Mouse (Mus musculus) cerebellum, adult 11-12 months (tissue): ENCODE results near the gene Tbx6.
A peak's percentile ranks its signal among the peaks of the same experiment; 100 is the strongest.

Experiments
- DNase-seq: peaks from one replicate; pipeline ENCODE4 v3.0.0; 2022

The Tbx6 gene

DNA sequence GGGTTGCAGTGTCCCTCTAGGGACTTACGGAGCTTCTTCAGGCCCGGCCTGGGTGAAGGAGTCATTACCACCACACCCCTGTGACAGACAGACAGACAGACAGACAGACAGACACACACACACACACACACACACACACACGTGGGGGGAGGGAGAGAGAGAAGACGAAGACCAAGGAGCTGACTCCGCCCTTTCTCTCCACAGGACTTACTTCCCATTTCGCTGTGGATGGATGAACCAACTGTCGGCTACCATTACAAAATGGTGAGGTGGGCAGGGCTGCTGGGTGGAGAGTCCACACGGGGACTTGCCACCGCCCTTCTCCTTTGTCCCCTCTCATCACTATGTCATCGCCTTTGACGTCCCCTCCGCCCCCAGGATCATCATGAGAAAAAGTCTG is 10.5 kb upstream of the Tbx6 start:
- DNase-seq, result no peak

DNA sequence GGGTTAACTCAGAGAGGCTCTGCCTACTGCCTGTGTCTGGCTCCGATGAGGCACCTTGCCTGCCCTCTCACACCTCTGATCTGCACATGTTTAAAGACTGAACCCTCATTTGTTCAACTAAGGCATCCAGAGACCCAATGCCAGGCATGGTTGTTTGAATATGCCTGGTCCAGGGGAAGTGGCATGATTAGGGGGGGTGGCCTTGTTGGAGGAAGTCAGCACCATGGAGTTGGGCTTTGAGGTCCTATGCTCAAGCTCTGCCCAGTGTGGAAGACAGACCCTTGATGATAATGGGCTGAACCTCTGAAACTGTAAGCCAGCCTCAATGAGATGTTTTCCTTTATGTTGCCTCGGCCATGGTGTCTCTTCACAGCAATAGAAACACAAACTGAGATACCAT is 7.9 kb upstream of the Tbx6 start:
- DNase-seq, result no peak

DNA sequence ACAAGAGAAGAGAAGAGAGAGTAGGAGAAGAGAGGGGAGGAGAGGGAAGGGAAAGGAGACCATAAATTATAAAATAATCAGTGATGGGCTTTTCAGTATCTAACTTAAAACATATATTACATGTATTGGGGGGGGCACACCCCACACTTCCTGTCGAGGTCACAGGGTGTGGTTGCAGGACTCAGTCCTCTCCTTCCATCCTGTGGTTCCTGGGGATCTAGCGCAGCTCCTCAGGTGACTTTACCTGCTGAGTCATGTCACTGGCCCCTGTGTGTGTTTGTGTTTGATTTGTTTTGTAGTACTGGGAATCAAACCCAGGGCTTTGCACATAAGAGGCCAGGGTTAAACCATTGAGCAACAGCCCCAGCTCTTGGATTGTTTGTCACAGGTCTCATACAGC is 6.8 kb upstream of the Tbx6 start:
- no peak for DNase-seq

DNA sequence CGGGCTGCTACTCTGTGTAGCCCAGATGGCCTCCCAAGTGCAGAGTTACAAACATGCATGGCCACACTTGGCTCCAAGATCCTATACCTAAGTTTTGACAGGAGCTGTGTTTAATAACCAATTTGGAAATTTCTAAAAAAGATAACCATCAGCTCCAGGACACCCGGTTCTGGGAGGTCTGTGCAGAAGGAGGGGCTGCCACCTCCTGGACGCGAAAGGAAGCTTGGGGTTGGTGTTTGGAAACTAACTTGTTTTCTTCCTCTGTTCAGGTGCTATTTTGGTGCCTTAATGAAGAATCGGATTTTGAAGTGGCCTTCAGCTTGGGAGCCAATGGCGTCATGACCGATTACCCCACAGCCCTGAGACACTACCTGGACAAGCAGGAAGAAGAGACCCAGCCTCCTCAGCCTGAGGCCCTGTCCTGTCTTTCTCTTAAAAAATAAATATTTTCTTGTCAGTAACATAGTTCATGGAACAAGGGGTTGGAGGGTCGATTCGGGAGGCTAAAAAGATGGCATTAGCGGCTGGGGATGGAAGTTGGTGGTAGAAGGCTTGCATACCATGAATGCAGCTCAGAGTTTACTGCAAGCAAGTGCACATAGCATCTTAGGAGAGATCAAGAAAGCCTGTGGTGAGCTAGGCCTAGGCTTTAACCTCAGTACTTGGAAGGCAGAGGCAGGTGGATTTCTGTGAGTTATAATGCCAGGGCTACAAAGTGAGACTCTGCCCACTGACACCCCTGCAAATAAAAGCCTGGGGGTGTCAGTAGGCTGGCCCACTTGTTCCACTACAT is 5.9 kb upstream of the Tbx6 start:
- peak; percentile 36 for DNase-seq

DNA sequence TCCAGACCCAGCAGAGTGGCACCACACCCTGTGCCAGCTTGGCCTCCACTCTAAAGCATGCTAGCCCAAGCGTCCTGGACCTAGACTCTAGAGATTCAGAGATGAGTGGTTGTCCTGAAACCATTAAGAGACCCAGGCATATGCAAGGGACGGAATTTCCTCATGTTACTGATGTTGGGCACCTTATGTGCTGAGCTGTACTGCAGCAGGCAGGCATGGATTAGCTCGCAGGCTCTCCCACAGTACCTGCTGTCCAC is 5.4 kb upstream of the Tbx6 start:
- DNase-seq, result peak; percentile 50

DNA sequence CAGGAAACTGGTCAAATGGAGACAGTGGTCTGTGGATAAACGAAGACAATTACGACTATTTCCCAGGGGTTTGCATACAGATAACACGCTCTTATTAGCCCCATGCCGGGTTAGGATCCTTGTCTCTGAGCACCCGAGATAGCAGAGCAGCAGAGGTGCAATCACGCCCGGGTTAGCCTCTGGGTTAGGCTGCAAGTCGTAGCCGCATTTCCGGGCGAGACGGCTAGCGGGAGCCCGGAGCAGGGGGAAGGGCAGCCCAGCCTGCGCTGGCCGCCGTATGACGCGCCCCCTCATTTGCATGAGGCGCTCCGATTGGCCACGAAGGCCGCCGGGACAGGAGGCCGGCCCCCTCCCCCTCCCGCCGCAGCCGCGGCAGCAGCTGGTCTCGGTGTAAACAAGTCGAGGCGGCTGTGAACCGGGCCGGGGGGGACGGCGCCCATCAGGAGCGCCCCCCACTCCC is 4.7 kb upstream of the Tbx6 start, which contains the start of gene Ypel3:
Gene Ypel3, plus strand, starts transcription at position 358 of the 460 bp plus-strand sequence.
- peak; percentile 98 for DNase-seq

DNA sequence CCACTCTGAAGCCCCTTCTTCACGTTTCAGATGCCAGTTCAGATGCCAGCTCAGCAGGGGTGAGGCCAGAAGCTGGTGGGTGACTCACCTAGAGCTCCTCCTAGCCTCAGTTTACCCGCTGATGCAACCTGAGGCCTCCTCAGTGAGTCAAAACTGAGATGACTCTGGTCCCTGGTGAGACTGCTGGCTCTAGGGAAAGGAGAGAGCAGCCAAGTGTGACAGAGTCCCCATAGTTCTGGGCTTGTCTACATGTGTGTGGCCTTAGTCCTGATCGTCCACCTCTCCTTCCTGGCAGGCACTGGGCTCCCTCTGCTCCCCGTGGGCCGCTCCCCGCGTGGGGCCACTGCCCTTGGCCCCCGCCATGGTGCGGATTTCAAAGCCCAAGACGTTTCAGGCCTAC is 3.8 kb upstream of the Tbx6 start:
- peak; percentile 76 for DNase-seq

DNA sequence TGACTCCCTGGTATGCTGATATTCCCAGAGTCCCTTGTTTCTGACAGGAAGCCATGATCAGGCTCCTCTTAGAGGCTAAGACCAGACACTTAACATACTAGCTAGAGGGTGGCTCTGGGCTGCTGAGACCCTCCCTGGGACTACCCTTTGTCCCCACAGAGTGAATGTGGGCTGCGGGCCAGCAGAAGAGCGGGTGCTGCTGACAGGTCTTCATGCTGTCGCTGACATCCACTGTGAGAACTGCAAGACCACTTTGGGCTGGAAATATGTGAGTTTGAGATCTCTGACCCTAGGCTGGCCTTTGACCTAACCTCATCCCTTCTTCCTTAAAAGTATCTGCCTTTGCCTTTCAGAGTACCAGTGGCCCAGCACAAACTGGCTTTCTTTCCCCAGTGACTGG is 3.1 kb upstream of the Tbx6 start:
- peak; percentile 66 for DNase-seq

DNA sequence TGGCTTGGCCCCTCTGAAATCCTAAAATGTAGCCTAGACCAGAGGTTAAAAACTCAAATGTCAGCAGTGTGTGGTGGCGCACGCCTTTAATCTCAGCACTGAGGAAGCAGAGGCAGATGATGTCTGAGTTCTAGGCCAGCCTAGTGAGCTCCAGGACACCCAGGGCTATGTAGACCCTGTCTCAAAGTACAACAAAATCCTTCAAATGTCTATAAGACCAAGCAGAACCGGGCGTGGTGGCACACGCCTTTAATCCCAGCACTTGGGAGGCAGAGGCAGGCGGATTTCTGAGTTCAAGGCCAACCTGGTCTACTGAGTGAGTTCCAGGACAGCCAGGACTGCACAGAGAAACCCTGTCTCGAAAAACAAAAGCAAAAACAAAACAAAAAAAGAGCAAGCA is 2.2 kb upstream of the Tbx6 start:
- peak; percentile 36 for DNase-seq

DNA sequence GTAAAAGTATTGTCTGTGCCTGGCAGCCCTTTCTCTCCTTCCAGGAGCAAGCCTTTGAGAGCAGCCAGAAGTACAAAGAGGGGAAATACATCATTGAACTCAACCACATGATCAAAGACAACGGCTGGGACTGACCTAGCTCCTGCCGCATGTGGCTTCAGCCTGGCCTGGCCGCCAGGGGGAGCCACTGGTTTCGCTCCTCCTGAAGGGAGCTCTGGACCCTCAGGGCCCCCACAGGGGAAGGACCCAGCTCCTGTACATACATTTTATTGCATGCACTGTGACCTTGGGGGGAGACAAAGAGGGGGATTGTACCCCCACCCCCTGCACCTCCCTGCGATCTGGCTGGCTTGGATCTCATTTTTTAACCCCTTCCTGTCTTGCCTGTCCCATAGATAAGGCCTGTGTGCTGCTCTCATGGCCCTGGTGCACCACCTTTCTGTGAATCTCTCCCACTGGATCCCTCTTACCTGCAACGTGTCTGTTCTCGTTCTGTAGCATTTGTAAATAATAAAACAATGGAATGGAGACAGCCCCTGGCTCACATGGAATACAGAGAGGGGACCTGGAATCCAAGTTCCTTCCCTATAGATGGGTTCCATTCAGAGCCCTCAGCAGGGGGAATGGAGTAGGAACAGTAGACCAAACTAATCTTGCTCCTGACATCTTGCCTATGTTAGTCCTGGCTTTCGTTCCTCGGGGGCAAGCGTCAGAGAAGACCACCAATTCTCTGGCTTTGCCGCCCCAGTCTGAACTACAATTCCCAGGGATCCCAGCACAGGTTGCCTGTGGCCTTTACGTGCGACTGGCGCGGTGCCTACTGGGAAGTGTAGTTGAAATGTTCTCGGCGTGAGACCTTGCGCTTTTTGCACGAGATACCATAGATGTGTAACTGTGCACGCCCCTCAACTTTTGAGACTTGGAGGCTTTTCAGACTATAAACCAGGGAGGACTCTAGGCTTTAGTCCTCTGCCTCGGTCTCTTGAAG is 1.0 kb upstream of the Tbx6 start:
- peak; percentile 86 for DNase-seq

DNA sequence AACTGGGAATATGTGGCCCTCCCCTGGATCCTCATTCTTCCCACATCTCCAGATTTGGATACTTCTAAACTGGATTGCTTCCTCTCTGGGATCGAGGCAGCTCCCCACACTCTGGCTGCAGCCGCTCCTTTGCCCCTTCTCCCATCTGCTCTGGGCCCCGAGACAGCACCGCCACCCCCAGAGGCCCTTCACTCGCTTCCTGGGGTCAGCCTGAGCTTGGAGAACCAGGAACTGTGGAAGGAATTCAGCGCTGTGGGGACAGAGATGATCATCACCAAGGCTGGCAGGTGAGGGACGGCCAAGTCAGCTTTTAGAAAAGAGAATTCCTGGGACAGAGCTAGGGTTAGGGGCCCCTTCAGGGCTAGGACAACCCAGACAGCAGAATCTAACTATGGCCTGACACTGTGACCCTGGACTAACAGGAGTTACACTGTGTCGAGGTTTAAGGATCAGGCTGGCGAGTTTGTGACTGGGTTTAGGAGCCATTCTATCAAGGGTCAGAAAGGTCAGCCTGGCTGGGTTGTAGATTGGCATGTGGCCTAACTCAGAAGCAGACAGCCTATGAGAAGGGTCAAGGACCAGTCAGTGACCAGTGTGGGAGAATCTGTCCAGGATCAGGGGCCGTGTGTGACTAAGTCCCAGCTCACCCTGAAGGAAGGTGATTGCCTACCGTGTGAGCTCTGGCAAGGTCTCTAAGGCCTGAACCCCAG is 533 bp downstream of the Tbx6 start:
- DNase-seq, result peak; percentile 54

DNA sequence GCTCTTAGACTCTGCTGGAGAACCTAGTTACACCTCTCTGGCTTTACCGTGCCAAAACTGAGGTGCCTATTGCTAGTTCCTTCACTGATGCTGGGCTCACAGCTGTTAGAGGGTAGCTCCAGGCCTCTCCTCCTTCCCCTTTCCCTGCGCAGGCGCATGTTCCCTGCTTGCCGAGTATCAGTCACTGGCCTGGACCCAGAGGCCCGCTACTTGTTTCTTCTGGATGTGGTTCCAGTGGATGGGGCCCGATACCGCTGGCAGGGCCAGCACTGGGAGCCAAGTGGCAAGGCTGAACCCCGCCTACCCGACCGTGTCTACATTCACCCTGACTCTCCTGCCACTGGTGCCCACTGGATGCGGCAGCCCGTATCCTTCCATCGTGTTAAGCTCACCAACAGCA is 1.4 kb downstream of the Tbx6 start:
- DNase-seq, result peak; percentile 58

DNA sequence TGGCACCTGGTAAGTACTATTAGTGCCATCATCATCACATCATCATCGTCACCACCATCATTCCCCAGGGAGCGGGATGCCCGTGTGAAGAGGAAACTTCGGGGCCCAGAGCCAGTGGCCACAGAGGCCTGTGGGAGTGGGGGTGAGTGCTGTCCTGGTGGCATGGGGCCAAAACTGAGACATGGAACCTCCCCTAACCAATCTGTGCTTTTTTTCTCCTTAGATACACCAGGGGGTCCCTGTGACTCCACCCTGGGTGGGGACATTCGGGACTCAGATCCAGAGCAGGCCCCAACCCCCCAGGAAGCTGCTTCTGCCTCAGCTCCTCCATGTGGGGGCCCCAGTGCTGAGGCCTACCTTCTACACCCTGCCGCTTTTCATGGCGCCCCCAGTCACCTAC is 3.2 kb downstream of the Tbx6 start:
- DNase-seq, result peak; percentile 53

DNA sequence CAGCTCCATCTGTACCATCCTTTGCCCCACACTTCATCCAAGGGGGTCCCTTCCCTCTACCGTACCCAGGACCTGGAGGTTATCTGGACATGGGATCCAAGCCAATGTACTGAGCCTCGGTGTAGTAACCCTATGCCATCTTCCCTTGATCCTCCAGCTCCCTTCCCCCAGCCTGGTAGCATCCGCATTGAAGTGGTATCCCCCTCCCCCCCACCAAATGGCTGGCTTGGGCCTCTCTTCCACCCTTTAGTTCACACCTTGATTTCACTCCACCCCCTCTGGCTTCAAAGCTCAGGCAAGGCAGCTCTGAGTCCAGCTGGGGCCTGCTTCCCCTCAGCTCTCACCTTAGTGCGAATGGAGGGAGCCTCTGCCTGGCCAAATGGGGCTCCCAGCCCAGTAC is 3.8 kb downstream of the Tbx6 start:
- DNase-seq, result peak; percentile 37

DNA sequence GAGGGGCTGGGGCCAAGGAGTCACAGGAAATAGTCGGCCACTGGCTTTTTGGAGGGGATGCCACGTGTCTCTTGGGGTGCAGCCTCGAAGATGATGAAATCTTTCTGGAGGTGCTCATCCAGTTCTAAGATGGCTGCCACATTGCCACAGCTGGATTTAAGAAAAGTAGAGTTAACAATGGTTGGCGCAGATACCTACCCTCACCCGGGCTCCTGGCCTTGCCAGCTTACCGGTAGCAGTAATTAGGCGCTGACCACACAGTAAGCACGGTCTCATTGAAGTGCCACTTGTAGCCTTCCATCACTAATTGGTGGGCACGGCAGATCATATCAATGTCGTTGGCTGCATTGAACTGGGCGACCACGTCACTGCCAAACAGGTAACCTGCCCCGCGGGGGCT is 4.9 kb downstream of the Tbx6 start:
- DNase-seq, result no peak

DNA sequence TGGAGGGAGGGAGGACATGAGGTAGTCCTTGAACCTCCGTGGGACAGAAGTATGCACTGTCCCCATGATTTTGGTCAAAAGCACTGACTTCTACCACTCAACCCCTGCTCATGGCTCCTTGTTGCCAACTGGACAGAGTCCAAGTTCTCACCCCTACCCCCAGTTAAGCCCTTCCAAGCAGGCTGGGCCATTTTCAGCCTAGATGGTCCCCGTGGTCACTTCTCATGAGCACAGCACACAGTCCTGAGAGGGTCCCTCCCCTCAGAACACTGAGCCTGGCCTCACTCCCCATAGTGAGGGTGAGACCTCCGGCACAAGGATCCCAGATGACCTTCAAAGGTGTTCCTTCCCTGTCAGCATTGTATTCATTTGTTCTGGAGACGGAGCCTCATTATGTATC is 7.9 kb downstream of the Tbx6 start:
- no peak for DNase-seq

DNA sequence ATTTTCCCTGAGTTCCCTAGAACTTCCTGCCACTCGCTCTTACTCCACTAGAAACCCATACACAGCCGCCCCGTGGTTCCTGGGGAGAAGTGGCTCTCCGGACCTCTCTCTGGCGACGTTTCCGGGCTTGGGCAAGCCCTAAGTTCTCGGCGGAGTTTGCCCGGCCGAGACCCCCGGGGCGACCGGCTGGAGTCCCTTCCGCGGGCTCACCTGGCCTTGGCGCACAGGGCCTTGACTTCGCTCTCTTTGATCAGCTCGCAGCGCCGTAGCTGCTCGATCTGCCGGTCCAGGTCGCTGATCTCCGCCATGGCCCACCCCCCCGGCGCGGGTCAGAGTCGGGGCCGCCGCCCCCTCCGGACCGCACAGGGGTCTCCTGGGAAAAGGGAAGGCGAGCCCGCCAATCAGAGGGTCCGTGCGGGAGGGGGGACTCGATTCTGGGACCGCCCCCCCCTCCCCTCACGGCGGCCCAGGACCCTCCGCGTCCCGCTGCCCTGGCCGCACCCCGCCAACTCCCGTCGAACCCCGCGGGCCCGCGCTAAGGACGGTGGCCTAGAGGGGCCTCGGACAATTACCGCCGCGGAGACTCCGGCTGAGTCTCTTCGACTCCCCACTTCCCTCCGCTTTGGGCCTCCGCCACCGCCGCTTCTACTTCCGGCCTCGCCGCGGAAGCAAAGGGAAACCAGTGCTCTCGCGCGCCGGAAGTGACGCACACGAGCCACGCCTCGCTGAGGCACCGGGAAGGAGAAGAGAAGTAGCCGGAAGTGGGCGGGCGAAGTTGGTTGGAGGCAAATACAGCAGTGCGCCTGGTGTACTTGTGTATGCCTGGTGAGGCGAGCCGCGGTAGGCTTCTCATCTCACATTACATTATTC is 10.8 kb downstream of the Tbx6 start, which contains the start of gene Ppp4c:
Gene Ppp4c, minus strand, starts transcription at position 646 of the 870 bp plus-strand sequence.
- peak; percentile 96 for DNase-seq

DNA sequence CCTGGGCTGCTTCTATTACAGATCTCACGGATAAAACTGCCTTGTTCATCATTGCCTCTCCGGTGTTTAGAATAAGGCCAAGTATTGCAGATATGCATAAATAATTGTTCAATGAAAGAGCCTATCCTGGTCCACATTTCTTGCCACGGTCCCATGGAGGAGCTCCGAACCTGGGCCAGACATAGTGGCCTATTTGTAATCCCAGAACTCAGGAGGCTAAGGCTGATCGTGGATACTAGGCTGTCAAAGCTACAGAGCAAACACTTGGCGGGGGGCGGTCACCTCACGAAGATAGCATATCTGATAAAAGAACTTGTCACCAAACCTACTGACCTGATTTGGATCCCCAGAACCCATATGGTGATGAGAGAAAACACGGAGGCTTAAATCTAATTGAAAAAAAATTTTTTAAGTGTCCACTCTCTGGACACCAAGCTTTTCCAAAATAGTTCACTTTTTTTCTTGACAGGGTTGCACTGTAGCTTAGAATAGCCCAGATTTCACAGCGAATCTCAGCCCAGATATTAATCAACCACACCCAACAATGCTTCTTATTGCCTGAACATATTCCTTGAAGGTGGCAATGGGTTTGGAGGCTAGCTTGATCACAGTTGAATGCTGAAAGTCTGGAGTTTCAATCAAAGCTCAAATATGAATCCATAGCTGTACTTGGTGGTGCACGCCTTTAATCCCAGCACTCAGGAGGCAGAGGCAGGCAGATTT is 11.6 kb downstream of the Tbx6 start:
- DNase-seq, result no peak

DNA sequence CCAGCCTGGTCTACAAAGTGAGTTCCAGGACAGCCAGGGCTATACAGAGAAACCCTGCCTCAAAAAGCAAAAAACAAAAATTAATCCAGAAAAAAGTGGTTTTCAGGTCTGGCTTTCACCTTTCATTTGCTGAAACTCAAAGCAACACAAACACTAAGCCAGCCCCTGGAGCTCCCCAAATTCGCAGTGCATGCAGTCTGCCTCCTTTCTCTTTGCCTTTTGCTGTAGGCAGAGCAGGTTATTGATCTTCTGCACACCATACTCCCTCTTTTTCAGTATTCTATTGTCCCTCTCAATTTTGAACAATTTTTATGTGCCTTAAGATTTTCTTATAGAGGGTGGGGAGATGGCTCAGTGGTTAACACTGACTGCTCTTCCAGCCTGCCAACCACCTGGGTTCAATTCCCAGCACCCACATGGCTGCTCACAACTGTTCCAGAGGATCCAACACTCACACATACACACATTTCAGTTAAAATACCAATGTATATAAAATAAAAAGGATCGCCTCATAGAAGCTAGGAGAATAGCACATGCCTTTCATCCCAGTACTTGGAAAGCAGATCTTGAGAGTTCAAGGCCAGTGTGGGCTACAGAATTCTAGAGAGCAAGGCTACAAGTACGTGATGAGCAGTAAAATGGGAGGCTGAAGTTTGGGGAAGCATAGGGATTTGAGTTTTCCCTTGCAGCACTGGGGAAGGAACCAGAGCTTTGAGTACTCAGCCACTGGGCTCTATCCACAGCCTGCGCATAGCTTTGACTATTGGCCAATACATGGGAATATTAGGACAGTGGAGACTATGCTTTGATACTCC is 12.4 kb downstream of the Tbx6 start:
- DNase-seq, result no peak

DNA sequence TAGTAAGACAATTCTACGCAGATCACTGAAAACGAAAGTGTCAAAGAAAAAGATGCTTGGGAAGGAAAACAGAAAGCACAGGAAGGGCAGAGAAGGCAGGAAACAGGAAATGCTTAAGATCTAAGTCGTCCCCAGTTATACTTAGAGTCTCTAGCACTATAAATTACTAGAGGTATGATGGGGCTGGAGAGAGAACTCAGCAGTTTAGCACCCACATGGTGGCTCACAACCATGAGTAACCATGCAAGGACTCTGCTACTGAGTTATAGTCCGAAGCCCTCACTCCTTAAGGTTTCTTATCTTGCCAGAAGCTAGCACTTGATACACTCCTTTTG is 13.0 kb downstream of the Tbx6 start:
- no peak for DNase-seq
